Mouse (Mus musculus) retina, embryonic 14.5 days (tissue): ENCODE results near the gene Chrna3.

Source experiments
- DNase-seq: peaks from one replicate; pipeline ENCODE4 v3.0.0-alpha.2; 2015; ENCODE audit warnings: low spot score

Chrna3 gene

GRCm38 (mm10) chr9:54995645-54996044, 30.7 kb downstream of the Chrna3 start:
- no peak for DNase-seq

DNA sequence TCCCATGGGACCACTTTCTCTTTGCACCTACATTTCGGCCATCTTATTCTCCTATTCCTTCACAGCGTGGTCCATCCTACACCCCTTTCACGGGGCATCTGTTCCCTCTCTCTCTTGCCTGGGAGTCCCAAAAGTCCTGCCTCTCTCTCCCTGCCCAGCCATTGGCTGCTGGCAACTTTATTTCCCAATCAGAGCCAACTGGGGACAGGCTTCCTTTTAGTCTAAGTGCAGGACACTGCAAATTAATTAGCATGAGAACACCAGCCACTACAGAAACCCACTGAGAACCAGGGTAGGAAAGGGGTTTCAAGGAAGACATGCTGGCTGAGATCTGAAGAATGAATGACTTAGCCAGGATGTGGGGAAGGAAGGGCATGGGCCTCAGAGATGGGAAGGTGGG, 32.0 kb downstream of the Chrna3 start:
- DNase-seq = no peak

DNA sequence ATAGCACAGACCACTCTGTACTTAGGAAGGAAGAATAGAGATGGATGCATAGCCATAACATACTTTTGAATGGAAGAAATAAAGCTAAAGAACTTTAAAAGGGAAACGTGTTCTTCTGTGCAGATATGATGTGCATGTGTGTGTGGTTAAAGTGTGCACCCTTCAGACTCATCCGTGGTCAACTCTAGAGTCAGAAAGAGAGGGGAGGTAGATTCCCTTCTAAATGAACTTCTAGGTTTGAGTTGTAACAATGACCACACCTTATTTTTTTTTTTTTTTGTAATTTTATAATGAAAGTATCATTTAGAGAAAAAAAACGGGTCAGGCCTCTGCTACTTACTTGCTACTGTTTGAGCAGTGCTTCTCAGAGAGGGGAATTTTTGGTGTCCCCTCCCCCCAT, 36.0 kb downstream of the Chrna3 start:
- no peak for DNase-seq

DNA sequence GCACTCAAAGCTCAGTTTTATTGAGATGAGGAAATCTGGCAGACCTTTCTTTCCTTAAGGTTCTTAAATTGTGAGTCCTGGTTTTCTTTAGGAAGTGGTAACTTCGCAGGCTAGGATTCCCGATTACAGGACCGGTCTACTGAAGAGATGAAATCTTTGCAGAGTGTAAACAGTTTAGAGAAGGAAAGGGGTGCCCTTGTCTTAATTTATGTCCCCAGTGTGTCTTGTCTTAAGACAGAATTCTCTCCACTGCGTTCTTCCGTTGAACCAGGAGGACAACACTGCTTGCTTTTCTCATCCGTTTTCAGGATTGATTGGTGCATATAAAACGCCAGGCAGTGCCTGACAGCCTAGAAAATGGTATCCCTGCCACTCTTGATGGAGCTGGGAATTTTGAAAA, 44.0 kb downstream of the Chrna3 start:
- peak; percentile 18 for DNase-seq

DNA sequence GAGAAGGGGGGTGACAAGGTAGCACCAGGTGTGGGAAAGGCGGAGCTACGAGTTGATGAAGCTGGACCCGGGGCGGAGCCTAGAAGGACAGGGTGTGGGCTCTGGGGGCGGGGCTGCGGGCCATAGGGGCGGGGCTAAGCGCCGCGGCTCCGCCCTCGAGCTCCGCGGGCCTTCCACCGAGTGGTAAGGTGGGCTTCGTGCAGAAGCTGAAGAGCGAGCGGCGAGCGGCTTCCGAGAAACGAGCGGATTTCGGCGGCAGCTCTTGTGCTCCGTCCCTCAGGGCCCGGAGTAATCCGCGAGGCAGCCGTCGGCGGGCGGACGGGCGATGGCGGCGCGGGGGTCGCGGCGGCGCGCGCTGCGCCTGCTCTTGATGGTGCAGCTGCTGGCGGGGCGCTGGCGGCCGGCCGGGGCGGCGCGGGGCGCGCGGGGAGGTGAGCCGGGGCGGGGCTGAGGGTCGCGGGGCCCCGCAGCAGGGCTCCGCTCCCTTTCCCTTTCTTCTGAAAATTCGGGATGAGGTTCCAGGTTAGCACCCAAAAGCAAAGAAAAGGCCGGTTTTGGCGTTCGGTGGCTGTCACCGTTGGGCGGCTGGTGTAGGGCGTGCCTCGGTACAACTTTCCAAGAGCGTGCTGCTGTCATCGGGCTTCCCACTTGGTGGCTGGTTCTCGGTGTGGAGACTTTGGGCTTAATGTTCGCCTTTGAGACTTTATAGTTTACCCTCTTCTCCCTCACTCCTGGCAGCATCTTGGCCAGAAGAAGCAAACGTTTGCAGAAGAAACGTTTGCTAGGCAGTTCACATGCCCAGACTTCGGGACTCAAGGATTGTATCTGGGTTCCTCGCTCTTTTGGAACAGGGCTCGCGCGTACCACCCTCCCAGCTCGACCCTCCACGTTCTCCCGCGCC, 44.8 kb downstream of the Chrna3 start:
- DNase-seq = peak; percentile 87

GRCm38 (mm10) chr9:54980674-54981073, 45.7 kb downstream of the Chrna3 start, which contains the start of gene Chrna5:
TSS of gene Chrna5 (plus strand) at chr9:54980880.
- DNase-seq = peak; percentile 69

DNA sequence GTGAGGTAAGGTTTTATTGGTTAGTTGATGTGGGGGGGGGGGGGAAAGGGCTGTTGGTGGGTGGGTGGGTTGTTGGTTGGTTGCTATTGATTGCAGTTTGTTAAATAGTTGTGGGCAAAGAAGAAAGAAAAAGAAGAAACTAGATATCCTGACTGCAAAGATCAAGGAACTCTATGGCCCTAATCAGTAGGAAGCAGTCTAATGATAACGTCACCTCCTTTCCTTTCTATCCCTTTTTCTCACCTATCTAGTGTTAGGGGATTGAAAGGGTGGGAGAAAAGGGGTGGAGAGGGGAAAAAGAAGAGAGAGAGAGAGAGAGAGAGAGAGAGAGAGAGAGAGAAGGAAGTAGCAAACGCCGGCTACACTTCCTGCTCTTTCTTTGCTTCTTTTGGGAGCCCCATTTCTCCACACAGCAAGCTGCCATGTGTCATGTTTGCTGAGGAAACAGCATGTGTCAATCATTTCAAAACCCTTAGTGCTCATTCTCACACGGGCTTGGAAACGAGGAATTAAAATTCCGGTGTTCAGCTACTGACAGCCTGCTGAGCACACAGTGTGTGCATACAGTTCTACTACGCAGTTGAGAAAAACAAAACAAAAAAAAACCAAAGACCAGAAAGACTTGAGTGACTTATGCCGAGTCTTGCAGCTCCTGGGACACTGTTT, 56.3 kb downstream of the Chrna3 start:
- DNase-seq = no peak

- DNase-seq = no peak
Measured at GRCm38 (mm10) chr9:54963669-54964068, 62.7 kb downstream of the Chrna3 start.

- DNase-seq = no peak
Measured at GRCm38 (mm10) chr9:54961059-54961458, 65.3 kb downstream of the Chrna3 start.
